Mouse (Mus musculus): ENCODE results near the gene Prr22. TPM values are rescaled to one million over a fixed set of nuclear protein-coding genes. Genes with fewer than 3 reads are reported as not detected.

Gene Prr22
- total RNA-seq (2021) (under 1 TPM; 0.11 to 0.29 TPM), polyA plus RNA-seq (2012; rRNA removed) (1.2 and 2.0 TPM in 2 replicates)
- long read RNA-seq = 0 reads

GRCm38 (mm10) chr17:56769950-56770349 lies at the start of gene Prr22:
Prr22 (plus strand) TSS chr17:56770250.
- DNase-seq = no peak
- TF ChIP-seq CTCF (IDR thresholded peaks at IDR 0.05) (no peak), EP300 (IDR thresholded peaks at IDR 0.05; ENCODE audit: insufficient read depth, low read depth, low read length) (no peak), POLR2A (IDR thresholded peaks at IDR 0.05; ENCODE audit: insufficient read depth, low read depth, low read length) (no peak)
- Histone ChIP-seq H3K4me3 (no peak within 1 kb of the TSS), H3K36me3 (ENCODE audit: control insufficient read depth, insufficient read depth, low read length) (no peaks in the 10 kb centered on the region), H3K27ac (no peak within 1 kb of the TSS), H3K79me2 (replicated peaks; ENCODE audit: control insufficient read depth, insufficient read depth, low read length) (no peaks in the 10 kb centered on the region), H3K27me3 (ENCODE audit: control insufficient read depth, insufficient read depth, low read length) (no peaks in the 10 kb centered on the region), H3K9ac (ENCODE audit: low read depth, low read length) (no peak within 1 kb of the TSS), H3K4me1 (ENCODE audit: control insufficient read depth, insufficient read depth, low read length) (peaks cover 2% of the 10 kb centered on the region; the same call in 1 of the 2 replicates)
- intact Hi-C loops (cut with DNase I) = loop anchor here (5.0 kb wide), 1 partner anchor 62 kb away; the partner anchor contains the start of gene Rfx2
- 91% methylated on average over 5 of the region's 5 CpGs for WGBS

GRCm38 (mm10) chr17:56722441-56722840 lies 47.6 kb upstream of the Prr22 start:
- H3K27ac ChIP-seq = no peak overlapping the region

GRCm38 (mm10) chr17:56723419-56724161 lies 46.5 kb upstream of the Prr22 start:
- no peak for TF ChIP-seq CTCF (IDR thresholded peaks at IDR 0.05)
- TF ChIP-seq EP300 (IDR thresholded peaks at IDR 0.05; ENCODE audit: insufficient read depth, low read depth, low read length) = no peak
- no peak for TF ChIP-seq POLR2A (IDR thresholded peaks at IDR 0.05; ENCODE audit: insufficient read depth, low read depth, low read length)
- H3K27me3 ChIP-seq (ENCODE audit: control insufficient read depth, insufficient read depth, low read length) = no peaks in the 10 kb centered on the region
- DNase-seq = no peak
- H3K4me3 ChIP-seq = no peak overlapping the region
- H3K27ac ChIP-seq = no peak overlapping the region
- 0 out of 2 replicates have a peak, but pooled peaks cover 1% of the 10 kb centered on the region for H3K79me2 ChIP-seq (replicated peaks; ENCODE audit: control insufficient read depth, insufficient read depth, low read length)
- WGBS = 77% methylated on average over 11 of the region's 11 CpGs
- no peak overlapping the region for H3K9ac ChIP-seq (ENCODE audit: low read depth, low read length)
- no peaks in the 10 kb centered on the region for H3K36me3 ChIP-seq (ENCODE audit: control insufficient read depth, insufficient read depth, low read length)
- intact Hi-C loops (cut with DNase I) = no loop called here
- H3K4me1 ChIP-seq (ENCODE audit: control insufficient read depth, insufficient read depth, low read length) = peaks cover 3% of the 10 kb centered on the region

More at GRCm38 (mm10) chr17:56722441-56722840, 47.6 kb upstream of the Prr22 start:
- H3K27me3 ChIP-seq (ENCODE audit: control insufficient read depth, insufficient read depth, low read length) = no peaks in the 10 kb centered on the region
- peaks cover 3% of the 10 kb centered on the region for H3K4me1 ChIP-seq (ENCODE audit: control insufficient read depth, insufficient read depth, low read length)
- peak in 1 of 2 experiments; percentile 20 for DNase-seq
- no peak overlapping the region for H3K9ac ChIP-seq (ENCODE audit: low read depth, low read length)
- intact Hi-C loops (cut with DNase I) = no loop called here
- no peaks in the 10 kb centered on the region for H3K36me3 ChIP-seq (ENCODE audit: control insufficient read depth, insufficient read depth, low read length)
- H3K4me3 ChIP-seq = no peak overlapping the region
- TF ChIP-seq POLR2A (IDR thresholded peaks at IDR 0.05; ENCODE audit: insufficient read depth, low read depth, low read length) = no peak
- TF ChIP-seq EP300 (IDR thresholded peaks at IDR 0.05; ENCODE audit: insufficient read depth, low read depth, low read length) = no peak
- no peak for TF ChIP-seq CTCF (IDR thresholded peaks at IDR 0.05)
- H3K79me2 ChIP-seq (replicated peaks; ENCODE audit: control insufficient read depth, insufficient read depth, low read length) = 0 out of 2 replicates have a peak, but pooled peaks cover 3% of the 10 kb centered on the region
- 67% methylated on average over 5 of the region's 5 CpGs for WGBS

- Histone ChIP-seq H3K4me1 (ENCODE audit: control insufficient read depth, insufficient read depth, low read length) (peaks cover 2% of the 10 kb centered on the region), H3K27me3 (ENCODE audit: control insufficient read depth, insufficient read depth, low read length) (no peaks in the 10 kb centered on the region), H3K79me2 (replicated peaks; ENCODE audit: control insufficient read depth, insufficient read depth, low read length) (no peaks in the 10 kb centered on the region), H3K36me3 (ENCODE audit: control insufficient read depth, insufficient read depth, low read length) (no peaks in the 10 kb centered on the region), H3K4me3 (no peak overlapping the region), H3K27ac (no peak overlapping the region), H3K9ac (ENCODE audit: low read depth, low read length) (no peak overlapping the region)
- DNase-seq = no peak
- 26% methylated on average over 7 of the region's 7 CpGs for WGBS
- intact Hi-C loops (cut with DNase I) = no loop called here
- TF ChIP-seq CTCF (IDR thresholded peaks at IDR 0.05) (no peak), EP300 (IDR thresholded peaks at IDR 0.05; ENCODE audit: insufficient read depth, low read depth, low read length) (no peak), POLR2A (IDR thresholded peaks at IDR 0.05; ENCODE audit: insufficient read depth, low read depth, low read length) (no peak)
Measured at GRCm38 (mm10) chr17:56727029-56727649, 42.9 kb upstream of the Prr22 start.

GRCm38 (mm10) chr17:56727659-56728058 lies 42.4 kb upstream of the Prr22 start:
- no peak overlapping the region for H3K27ac ChIP-seq
- no peak for TF ChIP-seq CTCF (IDR thresholded peaks at IDR 0.05)
- peaks cover 2% of the 10 kb centered on the region for H3K4me1 ChIP-seq (ENCODE audit: control insufficient read depth, insufficient read depth, low read length)
- intact Hi-C loops (cut with DNase I) = no loop called here
- H3K9ac ChIP-seq (ENCODE audit: low read depth, low read length) = no peak overlapping the region
- WGBS = 20% methylated on average over 12 of the region's 12 CpGs
- no peaks in the 10 kb centered on the region for H3K27me3 ChIP-seq (ENCODE audit: control insufficient read depth, insufficient read depth, low read length)
- no peaks in the 10 kb centered on the region for H3K36me3 ChIP-seq (ENCODE audit: control insufficient read depth, insufficient read depth, low read length)
- H3K4me3 ChIP-seq = no peak overlapping the region
- no peaks in the 10 kb centered on the region for H3K79me2 ChIP-seq (replicated peaks; ENCODE audit: control insufficient read depth, insufficient read depth, low read length)
- peak in 1 of 2 experiments; percentile 17 for DNase-seq

- Histone ChIP-seq H3K4me1 (ENCODE audit: control insufficient read depth, insufficient read depth, low read length) (peaks cover 2% of the 10 kb centered on the region), H3K9ac (ENCODE audit: low read depth, low read length) (no peak overlapping the region), H3K27me3 (ENCODE audit: control insufficient read depth, insufficient read depth, low read length) (no peaks in the 10 kb centered on the region), H3K27ac (no peak overlapping the region), H3K36me3 (ENCODE audit: control insufficient read depth, insufficient read depth, low read length) (no peaks in the 10 kb centered on the region), H3K79me2 (replicated peaks; ENCODE audit: control insufficient read depth, insufficient read depth, low read length) (no peaks in the 10 kb centered on the region), H3K4me3 (no peak overlapping the region)
- DNase-seq = no peak
- WGBS = 4% methylated on average over 12 of the region's 12 CpGs
- intact Hi-C loops (cut with DNase I) = no loop called here
- TF ChIP-seq CTCF (IDR thresholded peaks at IDR 0.05) (no peak), POLR2A (IDR thresholded peaks at IDR 0.05; ENCODE audit: insufficient read depth, low read depth, low read length) (no peak), EP300 (IDR thresholded peaks at IDR 0.05; ENCODE audit: insufficient read depth, low read depth, low read length) (no peak)
Measured at GRCm38 (mm10) chr17:56728117-56728516, 41.9 kb upstream of the Prr22 start.
